Mouse (Mus musculus) limb, embryonic 11.5 days (tissue): Measurements from ENCODE around the gene Sipa1l3. TPM values are rescaled to one million over a fixed set of nuclear protein-coding genes. Genes with fewer than 3 reads are reported as not detected.

ENCODE experiments used
- ATAC-seq: fragments of 200-750 bp; cut with Nextera tagmentation; 2 replicates; pipeline ENCODE4 v1.8.0; 2017; ENCODE audit warnings: low read depth; ENCODE audit not compliant: insufficient number of reproducible peaks, low FRiP score, low TSS enrichment
- DNase-seq: peaks from one replicate; pipeline ENCODE4 v3.0.0-alpha.2; 2015; ENCODE audit warnings: low spot score
- H3K27ac ChIP-seq: fragments of 300-500 bp; sonication (generic); replicated peaks from 2 replicates; pipeline ENCODE4 v1.5.1; 2014; ENCODE audit warnings: low read depth, mild to moderate bottlenecking, low read length
- H3K27me3 ChIP-seq: fragments of 300-500 bp; sonication (generic); 2 replicates; pipeline ENCODE4 v1.6.1; 2014; ENCODE audit warnings: mild to moderate bottlenecking, low read length, mixed read lengths; ENCODE audit not compliant: control insufficient read depth, insufficient read depth
- H3K36me3 ChIP-seq: fragments of 300-500 bp; sonication (generic); 2 replicates; pipeline ENCODE4 v1.6.1; 2014; ENCODE audit warnings: mild to moderate bottlenecking, low read length, moderate library complexity, mixed read lengths; ENCODE audit not compliant: control insufficient read depth, insufficient read depth
- H3K4me1 ChIP-seq: fragments of 300-500 bp; sonication (generic); 2 replicates; pipeline ENCODE4 v1.6.1; 2014; ENCODE audit warnings: low read length, mixed read lengths; ENCODE audit not compliant: control insufficient read depth, insufficient read depth
- H3K4me2 ChIP-seq: fragments of 300-500 bp; sonication (generic); 2 replicates; pipeline ENCODE4 v1.6.1; 2014; ENCODE audit warnings: low read depth, mild to moderate bottlenecking, moderate library complexity; ENCODE audit not compliant: severe bottlenecking
- H3K4me3 ChIP-seq: fragments of 300-500 bp; sonication (generic); 2 replicates; pipeline ENCODE4 v1.5.1; 2014; ENCODE audit warnings: low read depth, low read length
- H3K9ac ChIP-seq: fragments of 300-500 bp; sonication (generic); 2 replicates; pipeline ENCODE4 v1.6.1; 2014; ENCODE audit warnings: mild to moderate bottlenecking, low read length
- H3K9me3 ChIP-seq: fragments of 300-500 bp; sonication (generic); 2 replicates; pipeline ENCODE4 v1.6.1; 2016; ENCODE audit warnings: low read length; ENCODE audit not compliant: control insufficient read depth
- WGBS: fragments of 180-500 bp; shearing (Covaris S2); extraction: QIAGEN DNeasy Blood & Tissue Kit; methylation state at CpG from one replicate; pipeline ENCODE4 v1.1.7; 2014; 5-methylcytosine and 5-hydroxymethylcytosine counted together
- polyA plus RNA-seq: library from polyadenylated mRNA; unstranded; fragments of >200 nt; fragmentation: Nextera tagmentation; extraction: Ambion mirVana; gene quantifications from 2 replicates; pipeline ENCODE4 v1.2.1, GENCODE M21; 2014

The Sipa1l3 gene
- polyA plus RNA-seq, 1 experiment from 2014 or later = 12.1 TPM

DNA sequence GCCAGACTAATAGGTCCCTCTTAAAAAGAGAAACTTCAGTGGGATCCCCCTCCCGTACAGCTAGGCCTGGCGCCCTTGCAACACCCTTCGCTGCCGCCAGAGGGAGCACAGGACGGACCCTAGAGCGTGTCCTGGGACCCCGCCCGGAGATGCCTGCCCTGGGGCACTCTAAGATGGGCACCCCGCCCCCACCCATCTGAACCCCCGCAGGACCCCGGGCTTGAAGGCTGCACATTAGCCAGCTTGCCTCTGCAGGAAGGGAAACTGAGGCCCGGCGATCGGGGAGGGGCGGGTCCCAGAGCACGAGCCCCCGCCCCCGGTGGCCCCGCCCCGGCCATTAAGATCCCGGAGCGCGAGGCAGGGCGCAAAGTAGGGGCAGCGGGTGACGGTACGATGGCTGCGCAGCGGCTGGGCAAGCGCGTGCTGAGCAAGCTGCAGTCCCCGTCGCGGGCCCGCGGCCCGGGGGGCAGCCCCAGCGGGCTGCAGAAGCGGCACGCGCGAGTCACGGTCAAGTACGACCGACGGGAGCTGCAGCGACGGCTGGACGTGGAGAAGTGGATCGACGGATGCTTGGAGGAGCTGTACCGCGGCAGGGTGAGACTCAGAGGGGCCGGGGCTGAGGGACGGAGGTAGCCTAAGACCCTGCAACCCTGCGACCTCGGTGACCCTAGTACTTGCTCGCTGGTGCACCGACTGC lies 229.4 kb downstream of the Sipa1l3 start, which contains the start of gene Ppp1r14a:
TSS of gene Ppp1r14a (plus strand) at position 367 of the 697 bp plus-strand sequence.
- no peaks in the 10 kb centered on the region for H3K36me3 ChIP-seq
- ATAC-seq = no peak

DNA sequence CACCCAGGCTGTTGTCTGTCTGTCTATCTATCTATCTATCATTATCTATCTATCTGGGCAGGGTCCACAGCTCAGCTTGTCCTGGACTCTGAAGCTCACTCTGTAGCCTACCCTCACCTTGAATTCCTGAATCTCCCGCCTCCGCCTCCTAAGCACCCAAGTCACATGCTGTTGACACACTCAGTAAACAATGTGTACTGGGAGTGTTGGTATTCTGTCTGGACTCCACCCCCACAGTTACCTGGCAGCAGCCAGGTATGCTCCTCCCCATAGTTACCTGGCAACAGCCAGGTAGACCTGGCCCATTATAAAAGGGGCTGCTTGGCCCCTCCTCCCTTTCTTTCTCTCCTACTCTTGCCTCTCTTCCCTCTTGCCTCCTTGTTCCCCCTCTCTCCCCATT lies 230.4 kb downstream of the Sipa1l3 start:
- Histone ChIP-seq H3K27me3 (peaks cover 3% of the 10 kb centered on the region; the same call in 1 of the 2 replicates), H3K4me2 (no peak overlapping the region), H3K36me3 (no peaks in the 10 kb centered on the region), H3K4me1 (peaks cover 24% of the 10 kb centered on the region), H3K4me3 (no peak overlapping the region), H3K9ac (no peak overlapping the region), H3K27ac (no peak overlapping the region), H3K9me3 (no peaks in the 10 kb centered on the region)
- DNase-seq (no peak), ATAC-seq (no peak)
- WGBS = 92% methylated on average over 2 of the region's 2 CpGs

More for the DNA sequence above, 229.4 kb downstream of the Sipa1l3 start, which contains the start of gene Ppp1r14a:
- Histone ChIP-seq H3K9me3 (no peaks in the 10 kb centered on the region), H3K4me2 (peak within 1 kb of the TSS; percentile 79), H3K9ac (peak within 1 kb of the TSS; percentile 38), H3K27me3 (peaks cover 3% of the 10 kb centered on the region; the same call in 1 of the 2 replicates), H3K4me1 (peaks cover 30% of the 10 kb centered on the region), H3K4me3 (peak within 1 kb of the TSS; percentile 53), H3K27ac (no peak within 1 kb of the TSS)
- WGBS = under 1% methylated on average over 54 of the region's 59 CpGs
- DNase-seq = peak; percentile 92

DNA sequence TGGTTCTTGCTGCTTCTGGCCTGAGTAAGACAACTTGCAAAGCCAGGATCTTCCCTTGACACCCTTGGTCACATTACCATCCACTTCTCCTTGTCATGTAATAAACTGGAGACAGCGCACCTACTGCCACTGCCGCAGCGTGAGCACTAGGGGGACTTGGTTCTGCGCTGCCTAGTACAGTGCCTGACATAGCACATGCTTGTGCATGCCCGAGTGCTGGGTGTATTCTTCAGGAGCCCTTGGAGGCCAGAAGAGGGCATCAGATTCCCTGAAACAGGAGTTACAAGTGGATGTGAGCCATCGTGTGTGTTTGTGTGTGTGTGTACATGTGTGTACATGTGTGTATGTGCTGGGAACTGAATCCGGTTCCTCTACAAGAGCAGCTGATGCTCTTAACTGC lies 231.0 kb downstream of the Sipa1l3 start:
- Histone ChIP-seq H3K9me3 (no peaks in the 10 kb centered on the region), H3K4me3 (no peak overlapping the region), H3K27me3 (peaks cover 6% of the 10 kb centered on the region), H3K9ac (no peak overlapping the region), H3K27ac (no peak overlapping the region), H3K36me3 (no peaks in the 10 kb centered on the region), H3K4me1 (peaks cover 18% of the 10 kb centered on the region), H3K4me2 (no peak overlapping the region)
- DNase-seq (no peak), ATAC-seq (no peak)
- 85% methylated on average over 7 of the region's 7 CpGs for WGBS

DNA sequence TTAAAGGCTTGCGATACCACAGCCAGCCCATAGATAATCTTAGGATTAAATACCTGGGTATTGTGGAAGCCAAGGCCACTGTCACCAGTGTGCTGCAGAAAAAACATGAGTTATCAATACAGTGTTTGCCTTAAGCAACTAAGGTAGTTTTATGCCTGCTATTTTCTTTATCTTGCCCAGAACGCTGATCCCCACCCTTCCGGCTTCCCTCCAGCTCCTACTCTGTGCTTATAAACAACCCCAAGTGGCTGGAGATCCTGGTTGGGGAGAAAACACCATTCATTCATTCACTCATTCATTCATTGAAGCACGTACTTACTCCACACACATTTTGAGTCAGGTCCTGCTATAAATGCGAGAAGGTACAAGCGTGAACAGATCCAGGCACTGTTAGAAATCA lies 233.9 kb downstream of the Sipa1l3 start:
- no peaks in the 10 kb centered on the region for H3K36me3 ChIP-seq
- H3K9me3 ChIP-seq = no peaks in the 10 kb centered on the region
- no peak overlapping the region for H3K4me3 ChIP-seq
- H3K4me1 ChIP-seq = no peaks in the 10 kb centered on the region
- ATAC-seq (no peak), DNase-seq (no peak)
- H3K27me3 ChIP-seq = peaks cover 14% of the 10 kb centered on the region
- H3K27ac ChIP-seq = no peak overlapping the region
- no peak overlapping the region for H3K9ac ChIP-seq
- H3K4me2 ChIP-seq = no peak overlapping the region
- 93% methylated on average over 6 of the region's 6 CpGs for WGBS

DNA sequence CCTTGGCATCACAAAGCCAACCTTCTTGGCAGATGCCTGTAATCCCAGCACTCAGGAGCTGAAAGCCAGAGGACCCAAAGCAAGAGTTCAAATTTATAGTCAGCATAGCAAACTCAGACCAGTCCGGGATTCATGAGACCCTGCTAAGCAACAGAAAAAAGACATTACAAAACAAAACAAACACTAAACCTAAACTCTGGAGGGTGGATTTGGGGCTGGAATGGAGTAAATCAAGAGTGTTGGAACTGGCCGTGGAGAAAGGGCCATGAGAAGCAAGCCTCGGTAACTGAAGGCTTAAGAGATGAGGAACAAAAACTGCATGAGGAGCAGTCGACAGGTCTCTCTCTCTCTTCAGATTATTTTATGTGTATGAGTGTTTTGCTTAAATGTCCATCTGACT lies 234.6 kb downstream of the Sipa1l3 start:
- H3K4me3 ChIP-seq = no peak overlapping the region
- H3K4me2 ChIP-seq = no peak overlapping the region
- no peak overlapping the region for H3K9ac ChIP-seq
- no peaks in the 10 kb centered on the region for H3K36me3 ChIP-seq
- WGBS = 90% methylated on average over 4 of the region's 4 CpGs
- H3K27ac ChIP-seq = no peak overlapping the region
- H3K27me3 ChIP-seq = peaks cover 12% of the 10 kb centered on the region
- H3K4me1 ChIP-seq = no peaks in the 10 kb centered on the region
- H3K9me3 ChIP-seq = no peaks in the 10 kb centered on the region
- ATAC-seq (no peak), DNase-seq (no peak)

DNA sequence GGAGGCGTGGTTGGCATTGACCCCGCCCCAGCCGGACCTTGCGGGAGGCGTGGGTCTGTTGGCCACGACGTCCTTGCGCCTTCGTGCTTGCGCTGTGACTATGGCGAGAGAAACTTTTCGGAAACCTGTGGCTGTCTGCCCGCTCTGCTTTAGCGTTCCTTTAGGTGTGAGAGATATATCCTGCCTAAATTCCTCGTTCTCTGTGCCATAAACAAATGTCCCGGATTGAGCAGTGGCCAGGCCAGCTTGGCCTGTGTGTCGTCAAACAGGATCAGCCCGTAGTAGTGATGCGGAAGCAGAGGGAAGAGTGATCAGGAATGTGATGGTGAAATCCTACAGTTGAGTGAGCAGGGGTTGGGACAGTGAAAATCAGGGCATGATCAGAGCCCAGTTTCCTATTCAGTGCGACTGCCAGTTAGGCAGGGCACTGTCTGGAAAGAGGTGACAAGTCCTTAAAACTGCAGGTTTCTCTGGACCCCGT lies 236.3 kb downstream of the Sipa1l3 start:
- H3K27me3 ChIP-seq = peaks cover 12% of the 10 kb centered on the region
- 0 out of 2 replicates have a peak, but pooled peaks have one; percentile 2 for ATAC-seq

DNA sequence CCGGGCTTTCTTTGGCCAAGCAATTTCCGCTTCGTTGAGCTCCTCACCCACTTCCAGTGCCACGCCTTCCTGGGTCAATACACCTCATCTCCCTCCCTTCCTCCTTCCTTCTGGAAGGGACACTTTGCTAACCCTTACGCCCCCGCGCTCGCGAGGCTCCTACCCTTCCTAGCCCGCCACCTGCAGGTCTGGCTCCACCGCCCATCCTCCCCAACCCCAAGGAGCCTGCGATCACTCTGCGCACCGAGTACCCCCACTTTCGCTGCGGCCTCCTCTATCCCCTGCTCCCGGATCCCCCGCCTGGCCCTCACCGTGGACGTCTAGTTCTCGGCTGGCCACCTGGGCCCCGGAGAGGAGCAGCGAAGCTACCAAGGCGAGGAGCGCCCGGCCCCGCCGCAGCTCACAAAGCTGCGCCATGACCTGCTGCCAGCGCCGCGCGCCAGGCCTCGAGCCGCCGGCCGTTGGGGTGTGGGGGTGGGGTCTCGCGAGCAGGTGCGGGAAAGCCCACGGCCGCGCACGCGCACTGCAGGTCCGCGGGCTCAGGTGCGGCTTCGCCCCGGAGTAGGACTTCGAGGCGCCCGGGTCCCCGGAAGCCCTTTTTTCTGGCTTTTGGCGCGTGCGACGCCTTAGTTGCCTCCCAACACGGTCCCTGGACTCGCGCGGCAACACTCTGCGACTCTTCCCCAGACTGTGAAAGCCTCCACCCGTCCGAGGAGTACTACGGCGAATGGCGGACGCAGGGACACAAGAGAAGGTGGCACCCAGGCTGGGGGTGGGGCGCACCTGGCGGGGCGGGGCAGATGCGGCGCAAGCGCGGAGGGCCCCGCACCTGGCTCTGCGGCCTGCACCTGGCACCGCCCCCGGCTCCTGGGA lies 237.0 kb downstream of the Sipa1l3 start, which contains the start of gene Spint2:
TSS of gene Spint2 (minus strand) at position 712 of the 873 bp plus-strand sequence.
- Histone ChIP-seq H3K36me3 (no peaks in the 10 kb centered on the region), H3K27me3 (peaks cover 12% of the 10 kb centered on the region), H3K4me3 (peak within 1 kb of the TSS; percentile 41), H3K4me1 (no peaks in the 10 kb centered on the region), H3K9me3 (no peaks in the 10 kb centered on the region), H3K9ac (peak within 1 kb of the TSS; percentile 77), H3K27ac (no peak within 1 kb of the TSS), H3K4me2 (peak within 1 kb of the TSS; percentile 98)
- ATAC-seq = peak; percentile 77
- WGBS = under 1% methylated on average over 74 of the region's 80 CpGs
- DNase-seq = peak; percentile 78

More for the DNA sequence above, 236.3 kb downstream of the Sipa1l3 start:
- DNase-seq = no peak
- peak overlapping the region; percentile 41 for H3K4me3 ChIP-seq
- no peaks in the 10 kb centered on the region for H3K4me1 ChIP-seq
- H3K9ac ChIP-seq = peak overlapping the region; percentile 77
- no peak overlapping the region for H3K27ac ChIP-seq
- no peaks in the 10 kb centered on the region for H3K9me3 ChIP-seq
- peak overlapping the region; percentile 98 for H3K4me2 ChIP-seq
- no peaks in the 10 kb centered on the region for H3K36me3 ChIP-seq
- WGBS = 10% methylated on average over 21 of the region's 21 CpGs

DNA sequence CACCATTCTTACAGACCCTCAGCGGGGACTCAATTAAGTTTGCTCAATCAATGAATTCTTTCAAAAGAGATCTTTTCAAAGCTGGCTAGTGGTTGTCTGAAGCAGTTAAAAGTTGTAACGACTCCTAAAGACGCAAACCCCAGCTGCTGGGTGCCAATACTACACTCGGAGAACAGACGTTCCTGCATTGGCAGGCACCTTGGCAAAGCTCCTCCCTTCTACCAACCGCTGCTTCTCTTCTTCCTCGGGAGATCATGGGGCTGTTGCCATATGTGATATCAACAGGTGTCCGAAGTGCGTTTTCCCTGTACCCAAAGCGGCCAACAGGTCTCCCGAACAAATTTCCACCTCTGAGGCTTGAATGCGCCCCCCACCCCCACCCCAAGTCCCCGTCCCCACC lies 237.6 kb downstream of the Sipa1l3 start:
- ATAC-seq (no peak), DNase-seq (no peak)
- Histone ChIP-seq H3K4me3 (peak overlapping the region; percentile 41), H3K9ac (no peak overlapping the region), H3K9me3 (no peaks in the 10 kb centered on the region), H3K27me3 (peaks cover 12% of the 10 kb centered on the region), H3K4me1 (0 out of 2 replicates have a peak, but pooled peaks cover 2% of the 10 kb centered on the region), H3K4me2 (peak overlapping the region; percentile 98), H3K36me3 (no peaks in the 10 kb centered on the region), H3K27ac (no peak overlapping the region)
- 10% methylated on average over 13 of the region's 13 CpGs for WGBS
